Mouse (Mus musculus) hindbrain, embryonic 14.5 days (tissue): Measurements from ENCODE around the gene RPS10-NUDT3. TPM values are rescaled to one million over a fixed set of nuclear protein-coding genes. Genes with fewer than 3 reads are reported as not detected.
A peak's percentile ranks its signal among the peaks of the same experiment; 100 is the strongest.

ENCODE experiments used
- ATAC-seq: fragments of 200-750 bp; cut with Nextera tagmentation; 2 replicates; pipeline ENCODE4 v1.8.0; 2017; ENCODE audit warnings: moderate number of reproducible peaks, mild to moderate bottlenecking, moderate TSS enrichment, moderate library complexity; ENCODE audit not compliant: low FRiP score
- DNase-seq: peaks from one replicate; pipeline ENCODE4 v3.0.0-alpha.2; 2015; ENCODE audit warnings: low spot score
- H3K27ac ChIP-seq: fragments of 300-500 bp; sonication (generic); 2 replicates; pipeline ENCODE4 v1.5.1; 2014; ENCODE audit warnings: mild to moderate bottlenecking, moderate library complexity
- H3K27me3 ChIP-seq: fragments of 300-500 bp; sonication (generic); 2 replicates; pipeline ENCODE4 v1.6.1; 2014; ENCODE audit warnings: mild to moderate bottlenecking, low read length, mixed read lengths; ENCODE audit not compliant: control insufficient read depth, insufficient read depth
- H3K36me3 ChIP-seq: fragments of 300-500 bp; sonication (generic); replicated peaks from 2 replicates; pipeline ENCODE4 v1.6.1; 2014; ENCODE audit not compliant: control insufficient read depth, insufficient read depth
- H3K4me1 ChIP-seq: fragments of 300-500 bp; sonication (generic); replicated peaks from 2 replicates; pipeline ENCODE4 v1.6.1; 2014; ENCODE audit warnings: antibody characterized with exemption, low read length, mixed read lengths; ENCODE audit not compliant: control insufficient read depth, insufficient read depth
- H3K4me2 ChIP-seq: fragments of 300-500 bp; sonication (generic); replicated peaks from 2 replicates; pipeline ENCODE4 v1.6.1; 2014; ENCODE audit warnings: mild to moderate bottlenecking, moderate library complexity
- H3K4me3 ChIP-seq: fragments of 300-500 bp; sonication (generic); replicated peaks from 2 replicates; pipeline ENCODE4 v1.5.1; 2014; ENCODE audit warnings: mild to moderate bottlenecking, low read length
- H3K9ac ChIP-seq: fragments of 300-500 bp; sonication (generic); 2 replicates; pipeline ENCODE4 v1.6.1; 2014
- H3K9me3 ChIP-seq: fragments of 300-500 bp; sonication (generic); 2 replicates; pipeline ENCODE4 v1.6.1; 2016; ENCODE audit warnings: low read length; ENCODE audit not compliant: control insufficient read depth
- WGBS: fragments of 180-500 bp; shearing (Covaris S2); extraction: QIAGEN DNeasy Blood & Tissue Kit; methylation state at CpG from one replicate; pipeline ENCODE4 v1.1.7; 2014; 5-methylcytosine and 5-hydroxymethylcytosine counted together
- polyA plus RNA-seq: library from polyadenylated mRNA; unstranded; fragments of >200 nt; fragmentation: Nextera tagmentation; extraction: Ambion mirVana; gene quantifications from 2 replicates; pipeline ENCODE4 v1.2.1, GENCODE M21; 2014

The RPS10-NUDT3 gene
- polyA plus RNA-seq, 1 experiment from 2014 or later: not detected

DNA sequence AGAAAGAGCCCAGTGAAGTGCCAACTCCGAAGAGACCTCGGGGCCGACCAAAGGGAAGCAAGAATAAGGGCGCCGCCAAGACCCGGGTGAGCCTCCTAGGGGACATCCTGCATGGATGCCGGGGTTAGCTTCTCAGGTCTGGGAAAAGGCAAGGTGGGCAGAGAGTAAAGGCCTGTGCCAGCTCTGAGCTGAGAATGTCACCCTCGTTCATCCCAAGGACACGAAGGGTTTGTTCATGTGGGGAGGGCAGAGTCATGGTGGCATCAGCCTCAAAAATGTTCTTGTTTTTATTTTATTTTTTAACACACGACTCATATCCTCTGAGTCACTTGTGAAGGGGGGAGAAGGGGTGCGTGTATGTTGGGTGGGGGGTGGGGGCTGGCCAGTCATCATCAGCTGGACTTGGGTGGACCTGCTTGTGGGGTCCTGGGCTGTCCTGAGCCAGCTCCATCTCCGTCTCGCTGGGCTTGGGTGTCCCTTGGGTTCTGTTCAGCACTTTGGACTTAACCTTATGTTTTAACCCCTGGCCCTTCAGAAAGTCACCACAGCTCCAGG, 74.0 kb downstream of the RPS10-NUDT3 start:
- H3K9me3 ChIP-seq: no peaks in the 10 kb centered on the region
- no peak overlapping the region for H3K4me2 ChIP-seq
- no peak overlapping the region for H3K4me3 ChIP-seq
- WGBS: 89% methylated on average over 13 of the region's 13 CpGs
- H3K27me3 ChIP-seq: 0 out of 2 replicates have a peak, but pooled peaks cover 4% of the 10 kb centered on the region
- H3K9ac ChIP-seq: no peak overlapping the region
- H3K27ac ChIP-seq: no peak overlapping the region
- H3K36me3 ChIP-seq: peaks cover 15% of the 10 kb centered on the region
- DNase-seq (no peak), ATAC-seq (no peak)
- H3K4me1 ChIP-seq: peaks cover 32% of the 10 kb centered on the region

GRCm38 (mm10) chr17:27559596-27559995, 75.4 kb downstream of the RPS10-NUDT3 start:
- peaks cover 15% of the 10 kb centered on the region for H3K36me3 ChIP-seq
- H3K4me3 ChIP-seq: no peak overlapping the region
- no peak for ATAC-seq
- WGBS: 80% methylated on average over 10 of the region's 12 CpGs
- DNase-seq: no peak
- no peaks in the 10 kb centered on the region for H3K9me3 ChIP-seq
- H3K27me3 ChIP-seq: peaks cover 10% of the 10 kb centered on the region; the same call in 1 of the 2 replicates
- H3K4me2 ChIP-seq: no peak overlapping the region
- peaks cover 25% of the 10 kb centered on the region for H3K4me1 ChIP-seq
- H3K27ac ChIP-seq: no peak overlapping the region
- no peak overlapping the region for H3K9ac ChIP-seq

- no peak for DNase-seq
- Histone ChIP-seq H3K4me2 (peak overlapping the region; percentile 82), H3K27me3 (peaks cover 10% of the 10 kb centered on the region; the same call in 1 of the 2 replicates), H3K9me3 (no peaks in the 10 kb centered on the region), H3K4me1 (peaks cover 19% of the 10 kb centered on the region), H3K27ac (no peak overlapping the region), H3K9ac (no peak overlapping the region), H3K36me3 (peaks cover 15% of the 10 kb centered on the region), H3K4me3 (no peak overlapping the region)
- WGBS: 9% methylated on average over 5 of the region's 5 CpGs
- ATAC-seq: no peak
These were observed 76.2 kb downstream of the RPS10-NUDT3 start for GRCm38 (mm10) chr17:27558845-27559244.

DNA sequence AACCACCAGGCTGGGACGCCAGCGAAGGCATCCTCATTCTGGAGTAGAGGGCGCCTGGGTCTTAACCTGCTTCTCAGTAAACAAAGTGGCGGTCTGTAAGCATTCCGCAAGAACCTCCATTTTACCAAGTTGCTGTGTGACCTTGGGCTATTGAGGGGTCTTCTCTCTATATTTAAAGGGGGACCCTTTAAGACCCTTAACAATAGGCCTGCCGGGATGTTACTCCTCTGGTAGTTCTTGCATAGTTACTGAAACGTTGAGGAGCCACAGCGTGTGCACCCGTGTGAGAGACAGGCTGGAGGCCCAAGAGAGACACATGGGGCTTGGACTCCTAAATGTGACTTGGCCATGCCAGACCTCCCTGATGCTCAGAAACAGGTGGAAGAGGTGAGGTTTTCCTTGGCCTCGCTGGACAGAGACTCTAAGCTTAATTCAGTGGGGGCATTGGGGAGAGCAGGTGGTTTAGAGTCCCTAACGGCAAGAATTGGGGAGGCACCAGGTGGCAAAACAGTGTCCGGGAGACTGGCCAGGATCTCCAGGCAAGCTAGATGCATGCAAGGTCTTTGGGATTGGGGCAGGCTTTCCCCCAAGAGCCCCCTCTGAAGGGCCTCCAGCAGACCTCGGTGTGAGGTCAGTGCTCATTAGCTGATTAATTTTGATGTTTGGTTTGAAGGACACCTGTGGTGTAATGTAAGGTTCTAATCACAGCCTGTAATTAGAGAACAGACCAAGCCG, 76.9 kb downstream of the RPS10-NUDT3 start:
- Histone ChIP-seq H3K4me1 (peaks cover 19% of the 10 kb centered on the region), H3K36me3 (peaks cover 15% of the 10 kb centered on the region), H3K4me2 (peak overlapping the region; percentile 82), H3K27ac (no peak overlapping the region), H3K9ac (peak overlapping the region; percentile 89), H3K4me3 (peak overlapping the region; percentile 83), H3K27me3 (peaks cover 10% of the 10 kb centered on the region; the same call in 1 of the 2 replicates), H3K9me3 (no peaks in the 10 kb centered on the region)
- WGBS: 2% methylated on average over 14 of the region's 14 CpGs
- no peak for ATAC-seq
- DNase-seq: no peak

DNA sequence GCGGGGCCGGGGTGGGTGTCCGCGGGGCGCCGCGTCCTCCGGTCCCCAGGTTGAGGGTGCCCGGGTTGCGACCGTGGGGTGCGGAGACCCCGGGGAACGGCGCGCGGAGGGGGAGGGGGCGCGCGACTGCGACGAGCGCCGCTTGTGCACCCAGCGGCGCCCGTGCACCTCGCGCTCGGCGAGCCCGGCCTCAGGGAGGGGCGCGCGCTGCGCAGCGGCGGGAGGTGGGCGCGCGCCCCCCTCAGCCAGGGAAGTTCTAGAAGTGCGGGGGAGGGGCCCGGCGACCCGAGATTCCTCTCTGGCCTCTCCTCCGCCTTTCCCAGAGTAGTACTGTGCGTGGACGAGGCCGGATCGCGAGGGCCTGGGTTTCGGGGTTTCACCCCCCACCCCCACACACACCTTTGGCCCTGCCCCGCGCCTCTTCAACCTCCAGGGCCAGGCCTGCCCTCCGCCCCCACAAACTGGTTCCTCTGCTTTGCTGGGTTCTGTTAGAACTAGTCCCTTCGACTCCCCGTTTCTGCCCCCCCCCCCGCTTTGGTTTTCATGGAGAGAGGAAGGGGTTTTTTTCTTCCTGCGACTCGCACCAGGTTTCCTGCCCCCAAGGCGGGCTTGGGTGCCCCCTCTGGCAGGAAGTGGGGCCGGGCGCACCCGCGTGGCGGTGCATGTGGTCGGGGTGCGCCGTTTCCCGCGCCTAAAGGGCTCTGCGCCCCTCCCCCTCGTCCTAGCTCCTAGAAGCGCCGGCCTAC, 77.7 kb downstream of the RPS10-NUDT3 start:
- WGBS: under 1% methylated on average over 50 of the region's 75 CpGs
- H3K9me3 ChIP-seq: no peaks in the 10 kb centered on the region

GRCm38 (mm10) chr17:27556315-27557011, 78.6 kb downstream of the RPS10-NUDT3 start, which contains the start of gene Hmga1:
Gene Hmga1 (plus strand): TSS chr17:27556497.
- peak within 1 kb of the TSS; percentile 83 for H3K4me3 ChIP-seq
- ATAC-seq (peak; percentile 77), DNase-seq (peak; percentile 89)
- H3K36me3 ChIP-seq: peaks cover 9% of the 10 kb centered on the region
- peak within 1 kb of the TSS; percentile 82 for H3K4me2 ChIP-seq
- H3K9ac ChIP-seq: peak within 1 kb of the TSS; percentile 89
- H3K27ac ChIP-seq: peak within 1 kb of the TSS; percentile 94
- no peaks in the 10 kb centered on the region for H3K9me3 ChIP-seq
- WGBS: under 1% methylated on average over 79 of the region's 79 CpGs
- H3K27me3 ChIP-seq: peaks cover 10% of the 10 kb centered on the region; the same call in 1 of the 2 replicates
- peaks cover 19% of the 10 kb centered on the region for H3K4me1 ChIP-seq

More for the DNA sequence above, 77.7 kb downstream of the RPS10-NUDT3 start:
- ATAC-seq (peak; percentile 47), DNase-seq (peak; percentile 63)
- H3K4me1 ChIP-seq: peaks cover 19% of the 10 kb centered on the region
- peaks cover 15% of the 10 kb centered on the region for H3K36me3 ChIP-seq
- peak overlapping the region; percentile 83 for H3K4me3 ChIP-seq
- H3K27me3 ChIP-seq: peaks cover 10% of the 10 kb centered on the region; the same call in 1 of the 2 replicates
- peak overlapping the region; percentile 82 for H3K4me2 ChIP-seq
- H3K9ac ChIP-seq: peak overlapping the region; percentile 89
- peak overlapping the region; percentile 94 for H3K27ac ChIP-seq

GRCm38 (mm10) chr17:27555512-27556172, 79.4 kb downstream of the RPS10-NUDT3 start:
- no peak overlapping the region for H3K27ac ChIP-seq
- WGBS: under 1% methylated on average over 42 of the region's 55 CpGs
- H3K9ac ChIP-seq: peak overlapping the region; percentile 89
- H3K36me3 ChIP-seq: 0 out of 2 replicates have a peak, but pooled peaks cover 1% of the 10 kb centered on the region
- no peaks in the 10 kb centered on the region for H3K9me3 ChIP-seq
- DNase-seq (no peak), ATAC-seq (no peak)
- peaks cover 10% of the 10 kb centered on the region; the same call in 1 of the 2 replicates for H3K27me3 ChIP-seq
- H3K4me2 ChIP-seq: peak overlapping the region; percentile 82
- peaks cover 19% of the 10 kb centered on the region for H3K4me1 ChIP-seq
- H3K4me3 ChIP-seq: peak overlapping the region; percentile 83

DNA sequence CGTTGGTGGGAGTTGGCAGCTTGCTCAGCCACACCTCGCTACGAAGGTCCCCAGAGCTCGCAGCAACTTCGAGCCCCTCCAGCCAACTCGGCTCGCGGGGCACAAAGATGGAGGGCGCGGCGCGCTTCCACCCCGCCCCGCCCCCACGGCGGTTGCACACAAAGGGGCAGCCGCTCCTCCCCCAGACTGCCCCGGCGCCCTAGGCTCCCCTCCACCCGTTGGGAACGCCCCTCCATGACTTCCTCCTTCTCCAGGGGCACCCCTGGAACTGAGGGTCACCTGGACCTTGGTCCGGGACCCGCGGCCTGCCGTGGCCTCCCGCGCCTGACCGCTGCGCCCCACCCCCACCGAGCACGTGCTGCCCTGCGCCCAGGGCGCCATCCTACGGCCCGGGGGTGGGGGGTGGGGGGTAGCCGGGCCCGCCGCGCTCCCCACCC, 79.9 kb downstream of the RPS10-NUDT3 start:
- peak overlapping the region; percentile 89; the same call in 1 of the 2 replicates for H3K9ac ChIP-seq

More for the DNA sequence above, 79.9 kb downstream of the RPS10-NUDT3 start:
- Histone ChIP-seq H3K27me3 (peaks cover 10% of the 10 kb centered on the region; the same call in 1 of the 2 replicates), H3K36me3 (no peaks in the 10 kb centered on the region), H3K4me1 (peaks cover 19% of the 10 kb centered on the region), H3K4me2 (peak overlapping the region; percentile 82), H3K4me3 (peak overlapping the region; percentile 83), H3K9me3 (no peaks in the 10 kb centered on the region), H3K27ac (peak overlapping the region; percentile 20; the same call in 1 of the 2 replicates)
- DNase-seq (no peak), ATAC-seq (no peak)
- under 1% methylated on average over 11 of the region's 39 CpGs for WGBS
